Mouse (Mus musculus) liver, embryonic 14.5 days (tissue): ENCODE data around the gene Myl9.

Source experiments
- CTCF ChIP-seq: IDR thresholded peaks from 2 replicates; pipeline ENCODE4 v1.5.1; 2016; ENCODE audit warnings: antibody characterized with exemption, low read depth, control low read depth
- EP300 ChIP-seq: IDR thresholded peaks from 2 replicates; pipeline ENCODE4 v1.6.1; 2016; ENCODE audit warnings: antibody characterized with exemption, low read depth

DNA sequence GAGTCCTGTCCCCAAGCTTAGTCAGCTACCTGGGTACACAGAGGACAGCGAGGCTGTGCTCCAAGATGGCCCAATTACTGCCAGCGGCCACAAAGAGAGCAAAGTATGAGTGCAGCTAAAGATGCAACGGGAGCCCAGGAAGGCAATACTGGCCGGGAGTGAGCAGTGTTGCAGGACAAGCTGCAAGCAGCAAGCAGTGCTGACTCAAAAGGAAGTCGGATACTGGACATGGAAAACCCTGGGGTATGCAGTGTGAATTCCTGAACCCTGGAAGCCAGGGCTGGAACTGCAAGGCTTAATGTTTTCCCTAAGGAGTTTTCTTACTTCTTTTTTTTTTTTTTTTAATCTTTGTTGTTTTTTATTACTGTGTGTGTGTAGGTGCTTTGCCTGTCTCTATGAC lies 36.3 kb downstream of the Myl9 start:
- TF ChIP-seq CTCF, result no peak
- TF ChIP-seq EP300, result no peak
